Mouse (Mus musculus) kidney, adult 2 months (tissue): ENCODE data around the gene Cacnb4. TPM values are rescaled to one million over a fixed set of nuclear protein-coding genes. Genes with fewer than 3 reads are reported as not detected.

Source experiments
- DNase-seq: peaks from one replicate; pipeline ENCODE4 v3.0.0; 2021
- H3K27ac ChIP-seq: fragments of 200-500 bp; 2 replicates; pipeline ENCODE4 v1.5.1; 2012; ENCODE audit warnings: low read depth, low read length, control low read depth, inconsistent platforms; ENCODE audit not compliant: insufficient read depth
- H3K27me3 ChIP-seq: fragments of 200-500 bp; replicated peaks from 2 replicates; pipeline ENCODE4 v1.6.1; 2012; ENCODE audit warnings: mild to moderate bottlenecking, moderate library complexity, low read length, inconsistent platforms; ENCODE audit not compliant: control insufficient read depth, insufficient read depth
- H3K36me3 ChIP-seq: fragments of 200-500 bp; 2 replicates; pipeline ENCODE4 v1.6.1; 2012; ENCODE audit warnings: mild to moderate bottlenecking, moderate library complexity, low read length, inconsistent platforms; ENCODE audit not compliant: control insufficient read depth, insufficient read depth
- H3K4me1 ChIP-seq: fragments of 200-500 bp; 2 replicates; pipeline ENCODE4 v1.6.1; 2011; ENCODE audit warnings: low read length; ENCODE audit not compliant: control insufficient read depth, insufficient read depth
- H3K4me3 ChIP-seq: fragments of 200-500 bp; 2 replicates; pipeline ENCODE4 v1.5.1; 2011; ENCODE audit warnings: mild to moderate bottlenecking, low read depth, low read length, control low read depth; ENCODE audit not compliant: insufficient read depth
- CTCF ChIP-seq: fragments of 200-500 bp; conservative IDR thresholded peaks from 2 replicates; pipeline ENCODE4 v1.5.1; 2011; ENCODE audit warnings: low read depth, mild to moderate bottlenecking, control low read depth, low read length, moderate library complexity, mixed read lengths; ENCODE audit not compliant: insufficient read depth, insufficient read length
- POLR2A ChIP-seq: fragments of 200-500 bp; IDR thresholded peaks from one replicate; pipeline ENCODE4 v1.6.1; 2011; ENCODE audit warnings: low read depth, low read length, control low read depth
- WGBS: fragments of 180-500 bp; shearing (Covaris S2); methylation state at CpG from one replicate; pipeline ENCODE4 v1.1.7; 2018; 5-methylcytosine and 5-hydroxymethylcytosine counted together
- polyA plus RNA-seq: library from polyadenylated mRNA; depleted of rRNA; stranded (reverse); fragments of >200 nt; gene quantifications from 2 replicates; pipeline ENCODE4 v1.2.3, GENCODE M21; 2012

Gene Cacnb4
- polyA plus RNA-seq, 1 experiment = 1.0 TPM

- H3K4me3 ChIP-seq = no peak overlapping the region
- DNase-seq = no peak
- no peaks in the 10 kb centered on the region for H3K27me3 ChIP-seq
- H3K36me3 ChIP-seq = no peaks in the 10 kb centered on the region
- 79% methylated on average over 19 of the region's 19 CpGs for WGBS
- H3K4me1 ChIP-seq = no peaks in the 10 kb centered on the region; the same call in 1 of the 2 replicates
- TF ChIP-seq CTCF (no peak), POLR2A (no peak)
- no peak overlapping the region for H3K27ac ChIP-seq
These were observed 166.7 kb downstream of the Cacnb4 start for GRCm38 (mm10) chr2:52509779-52510500.

GRCm38 (mm10) chr2:52505164-52505563 lies 171.5 kb downstream of the Cacnb4 start:
- Histone ChIP-seq H3K36me3 (no peaks in the 10 kb centered on the region), H3K4me3 (no peak overlapping the region), H3K27me3 (no peaks in the 10 kb centered on the region), H3K4me1 (no peaks in the 10 kb centered on the region), H3K27ac (no peak overlapping the region)
- TF ChIP-seq POLR2A (no peak), CTCF (no peak)
- 70% methylated on average over 2 of the region's 2 CpGs for WGBS
- DNase-seq = no peak

GRCm38 (mm10) chr2:52504762-52505161 lies 171.9 kb downstream of the Cacnb4 start:
- DNase-seq = peak; percentile 35
- Histone ChIP-seq H3K36me3 (no peaks in the 10 kb centered on the region), H3K4me1 (no peaks in the 10 kb centered on the region), H3K27ac (no peak overlapping the region), H3K4me3 (no peak overlapping the region), H3K27me3 (no peaks in the 10 kb centered on the region)
- 67% methylated on average over 3 of the region's 3 CpGs for WGBS
- TF ChIP-seq CTCF (no peak), POLR2A (no peak)

GRCm38 (mm10) chr2:52499849-52500262 lies 176.8 kb downstream of the Cacnb4 start:
- Histone ChIP-seq H3K27ac (no peak overlapping the region), H3K27me3 (no peaks in the 10 kb centered on the region), H3K4me1 (no peaks in the 10 kb centered on the region), H3K36me3 (no peaks in the 10 kb centered on the region), H3K4me3 (no peak overlapping the region)
- 74% methylated on average over 6 of the region's 6 CpGs for WGBS
- no peak for TF ChIP-seq POLR2A
- no peak for TF ChIP-seq CTCF
- DNase-seq = peak; percentile 14

DNA sequence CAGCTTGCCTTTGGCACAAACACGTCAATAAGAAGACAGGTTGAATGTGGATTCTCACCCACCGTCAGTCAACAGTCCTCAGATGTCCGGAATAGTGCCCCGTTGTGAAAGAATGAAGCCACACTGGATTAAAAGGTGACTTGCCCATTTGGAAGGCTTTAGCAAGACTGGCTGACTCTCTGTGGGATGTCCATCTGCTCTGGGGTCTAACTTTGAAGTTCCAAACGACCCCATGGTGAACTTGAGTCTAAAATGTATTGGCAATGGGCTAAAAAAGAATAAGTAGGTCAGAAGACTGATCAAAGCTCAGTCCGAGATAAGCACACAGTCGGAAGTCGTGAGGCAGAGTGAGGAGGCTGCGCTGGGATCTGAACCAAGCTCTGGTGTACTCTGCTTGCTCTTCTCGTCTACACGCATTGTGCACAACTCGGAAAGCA lies 177.5 kb downstream of the Cacnb4 start:
- Histone ChIP-seq H3K27me3 (no peaks in the 10 kb centered on the region), H3K4me1 (no peaks in the 10 kb centered on the region), H3K36me3 (no peaks in the 10 kb centered on the region), H3K4me3 (no peak overlapping the region), H3K27ac (no peak overlapping the region)
- no peak for DNase-seq
- WGBS = 85% methylated on average over 12 of the region's 12 CpGs
- no peak for TF ChIP-seq POLR2A
- TF ChIP-seq CTCF = no peak

GRCm38 (mm10) chr2:52495097-52495694 lies 181.4 kb downstream of the Cacnb4 start:
- Histone ChIP-seq H3K4me1 (no peaks in the 10 kb centered on the region), H3K36me3 (no peaks in the 10 kb centered on the region), H3K27ac (no peak overlapping the region), H3K27me3 (no peaks in the 10 kb centered on the region), H3K4me3 (no peak overlapping the region)
- WGBS = 89% methylated on average over 11 of the region's 11 CpGs
- no peak for DNase-seq
- TF ChIP-seq CTCF (no peak), POLR2A (no peak)

DNA sequence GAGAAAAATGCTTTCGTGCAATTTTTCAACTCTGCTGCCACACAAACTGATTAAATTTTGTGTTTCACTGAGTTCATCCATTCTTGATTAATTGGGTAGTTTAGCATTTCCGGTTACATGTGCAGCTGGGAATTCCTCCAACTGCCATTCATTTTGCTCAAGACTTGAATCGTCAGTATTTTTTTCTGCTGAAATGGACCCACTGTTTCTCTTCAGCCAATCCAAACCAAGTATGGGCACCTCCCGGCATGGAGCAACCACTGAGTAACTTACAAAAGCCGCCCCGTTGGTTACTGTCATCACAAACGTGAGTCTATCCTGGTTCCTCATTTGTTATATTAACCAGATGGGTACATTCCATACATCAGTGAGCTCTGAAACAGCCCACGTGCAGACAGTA lies 182.4 kb downstream of the Cacnb4 start:
- Histone ChIP-seq H3K4me3 (no peak overlapping the region), H3K4me1 (no peaks in the 10 kb centered on the region; the same call in 1 of the 2 replicates), H3K27ac (no peak overlapping the region)

More for the DNA sequence above, 182.4 kb downstream of the Cacnb4 start:
- TF ChIP-seq POLR2A (no peak), CTCF (no peak)
- Histone ChIP-seq H3K27me3 (no peaks in the 10 kb centered on the region), H3K36me3 (no peaks in the 10 kb centered on the region)
- WGBS = 38% methylated on average over 8 of the region's 8 CpGs
- peak; percentile 13 for DNase-seq
